Mouse (Mus musculus) CH12.LX (cell line): ENCODE measurements around the gene Cacng5. TPM values are rescaled to one million over a fixed set of nuclear protein-coding genes. Genes with fewer than 3 reads are reported as not detected.

Experiments
- DNase-seq: peaks from one replicate; pipeline ENCODE4 v3.0.0-alpha.2; 2013; ENCODE audit errors: extremely low read depth
- H3K27ac ChIP-seq: 2 replicates; pipeline ENCODE4 v1.5.1; 2012; ENCODE audit warnings: low read depth, mild to moderate bottlenecking, control low read depth, moderate library complexity; ENCODE audit not compliant: insufficient read depth
- H3K27me3 ChIP-seq: replicated peaks from 2 replicates; pipeline ENCODE3; 2012; ENCODE audit warnings: inconsistent platforms
- H3K36me3 ChIP-seq, 2 experiments: replicated peaks in 1 of 2; 2 replicates each; pipeline versions ENCODE3 to v1.6.1; 2012; ENCODE audit warnings: inconsistent platforms in 1 of 2, low read length in 1 of 2, mild to moderate bottlenecking in 1 of 2, mixed read lengths in 1 of 2, moderate library complexity in 1 of 2; ENCODE audit not compliant: control insufficient read depth in 1 of 2, insufficient read depth in 1 of 2
- H3K4me1 ChIP-seq, 2 experiments: 2 replicates each; pipeline ENCODE4 v1.6.1; 2012; ENCODE audit warnings: inconsistent platforms in 1 of 2, moderate library complexity in 1 of 2; ENCODE audit not compliant: insufficient read depth in 2 of 2, control insufficient read depth in 1 of 2
- H3K4me2 ChIP-seq: 2 replicates; pipeline ENCODE4 v1.6.1; 2012; ENCODE audit warnings: low read depth, mild to moderate bottlenecking, control low read depth; ENCODE audit not compliant: poor library complexity, insufficient read depth, severe bottlenecking
- H3K4me3 ChIP-seq, 3 experiments: fragments of 150-350 bp in 1 of 3; sonication (generic) in 1 of 3; replicated peaks in 1 of 3; 2 replicates each; pipeline versions ENCODE3 to v1.5.1; 2011 to 2012; ENCODE audit warnings: low read depth in 2 of 3, low read length in 2 of 3, mild to moderate bottlenecking in 2 of 3, moderate library complexity in 2 of 3, control low read depth in 1 of 3, improper control_type of control experiment in 1 of 3, inconsistent platforms in 1 of 3, mixed read lengths in 1 of 3; ENCODE audit not compliant: poor library complexity in 1 of 3
- H3K79me2 ChIP-seq: replicated peaks from 2 replicates; pipeline ENCODE4 v1.6.1; 2012; ENCODE audit warnings: mild to moderate bottlenecking, moderate library complexity; ENCODE audit not compliant: control insufficient read depth, poor library complexity, insufficient read depth, severe bottlenecking; ENCODE audit errors: extremely low read depth
- H3K9ac ChIP-seq: 2 replicates; pipeline ENCODE4 v1.6.1; 2012; ENCODE audit warnings: low read depth, mild to moderate bottlenecking, control low read depth, moderate library complexity; ENCODE audit not compliant: insufficient read depth
- H3K9me3 ChIP-seq: replicated peaks from 2 replicates; pipeline ENCODE3; 2012; ENCODE audit warnings: low read length, inconsistent platforms, mixed read lengths
- BHLHE40 ChIP-seq: IDR thresholded peaks from 2 replicates; pipeline ENCODE4 v1.6.1; 2011; ENCODE audit warnings: mild to moderate bottlenecking, low read depth, low read length, improper control_type of control experiment
- CHD1 ChIP-seq: IDR thresholded peaks from 2 replicates; pipeline ENCODE4 v1.6.1; 2012; ENCODE audit warnings: low read depth, low read length, improper control_type of control experiment, inconsistent platforms
- CHD2 ChIP-seq: IDR thresholded peaks from 2 replicates; pipeline ENCODE4 v1.6.1; 2011; ENCODE audit warnings: low read length, improper control_type of control experiment
- CTCF ChIP-seq, 2 experiments: IDR thresholded peaks in 1 of 2; conservative IDR thresholded peaks in 1 of 2; 2 replicates each; pipeline ENCODE4 v1.5.1; 2011 to 2012; ENCODE audit warnings: low read depth in 2 of 2, low read length in 2 of 2, improper control_type of control experiment in 1 of 2, inconsistent platforms in 1 of 2, mild to moderate bottlenecking in 1 of 2, moderate library complexity in 1 of 2
- ELF1 ChIP-seq: IDR thresholded peaks from 2 replicates; pipeline ENCODE4 v1.6.1; 2014; ENCODE audit warnings: low read depth, mild to moderate bottlenecking, inconsistent platforms, low read length, improper control_type of control experiment
- GABPA ChIP-seq: IDR thresholded peaks from 2 replicates; pipeline ENCODE4 v1.6.1; 2012; ENCODE audit warnings: low read depth, low read length, improper control_type of control experiment, inconsistent platforms; ENCODE audit not compliant: insufficient replicate concordance
- JUND ChIP-seq: conservative IDR thresholded peaks from 2 replicates; pipeline ENCODE4 v1.6.1; 2011; ENCODE audit warnings: low read depth, low read length, improper control_type of control experiment
- KAT2A ChIP-seq: IDR thresholded peaks from 2 replicates; pipeline ENCODE4 v1.6.1; 2012; ENCODE audit warnings: low read length, improper control_type of control experiment, inconsistent platforms; ENCODE audit not compliant: insufficient replicate concordance
- MAX ChIP-seq: IDR thresholded peaks from 2 replicates; pipeline ENCODE4 v1.6.1; 2011; ENCODE audit warnings: low read length, improper control_type of control experiment
- MXI1 ChIP-seq: IDR thresholded peaks from 2 replicates; pipeline ENCODE4 v1.6.1; 2011; ENCODE audit warnings: mild to moderate bottlenecking, low read depth, low read length, improper control_type of control experiment
- MYC ChIP-seq: IDR thresholded peaks from 2 replicates; pipeline ENCODE4 v1.6.1; 2011; ENCODE audit warnings: low read depth, mild to moderate bottlenecking, improper control_type of control experiment, low read length
- NELFE ChIP-seq: IDR thresholded peaks from 2 replicates; pipeline ENCODE4 v1.6.1; 2011; ENCODE audit warnings: low read depth, low read length, improper control_type of control experiment
- NRF1 ChIP-seq: IDR thresholded peaks from 2 replicates; pipeline ENCODE4 v1.6.1; 2014; ENCODE audit warnings: low read depth, mild to moderate bottlenecking, inconsistent platforms, low read length, improper control_type of control experiment, moderate library complexity
- PAX5 ChIP-seq: IDR thresholded peaks from 2 replicates; pipeline ENCODE4 v1.6.1; 2012; ENCODE audit warnings: low read length, inconsistent platforms, mixed read lengths
- POLR2A ChIP-seq: IDR thresholded peaks from 2 replicates; pipeline ENCODE4 v1.6.1; 2011; ENCODE audit warnings: low read depth, mild to moderate bottlenecking, improper control_type of control experiment, low read length
- RAD21 ChIP-seq: IDR thresholded peaks from 2 replicates; pipeline ENCODE4 v1.6.1; 2011; ENCODE audit warnings: low read depth, mild to moderate bottlenecking, low read length, improper control_type of control experiment, moderate library complexity
- SIN3A ChIP-seq: IDR thresholded peaks from 2 replicates; pipeline ENCODE4 v1.6.1; 2012; ENCODE audit warnings: low read length, improper control_type of control experiment, inconsistent platforms
- USF1 ChIP-seq: IDR thresholded peaks from 2 replicates; pipeline ENCODE4 v1.6.1; 2014; ENCODE audit warnings: low read depth, mild to moderate bottlenecking, inconsistent platforms, low read length, improper control_type of control experiment
- USF2 ChIP-seq: conservative IDR thresholded peaks from 2 replicates; pipeline ENCODE4 v1.6.1; 2011; ENCODE audit warnings: low read depth, low read length, improper control_type of control experiment
- ZC3H11A ChIP-seq: IDR thresholded peaks from 2 replicates; pipeline ENCODE4 v1.6.1; 2012; ENCODE audit warnings: low read depth, mild to moderate bottlenecking, inconsistent platforms, low read length, improper control_type of control experiment
- dilution Hi-C: fragments of 300-500 bp; cut with MboI; formaldehyde crosslinking; loops from 2 replicates; pipeline ENCODE4 v1.14.3; 2020; ENCODE audit warnings: low sequenced_read_pairs; ENCODE audit not compliant: extremely low pct_unique_long_range_greater_than_20kb, extremely low pct_ligation_motif_present
- in situ Hi-C: fragments of 300-500 bp; cut with MboI; formaldehyde crosslinking; loops from 3 replicates; pipeline ENCODE4 v1.14.3; 2019; ENCODE audit warnings: low sequenced_read_pairs, low pct_ligation_motif_present, low pct_unique_long_range_greater_than_20kb, mixed read lengths
- polyA plus RNA-seq: library from polyadenylated mRNA; unstranded; fragments of >175 nt; gene quantifications from 2 replicates; pipeline ENCODE4 v1.2.1, GENCODE M21; 2012; ENCODE audit warnings: low read depth; ENCODE audit not compliant: insufficient read length
- total RNA-seq, 2 experiments: library from RNA; depleted of rRNA; stranded (reverse); fragments of 300-350 nt in 1 of 2; fragments of >200 nt in 1 of 2; gene quantifications; 2 replicates each; pipeline ENCODE4 v1.2.3; 2012 to 2014

The Cacng5 gene
- total and polyA plus RNA-seq, 3 experiments, result not detected

DNA sequence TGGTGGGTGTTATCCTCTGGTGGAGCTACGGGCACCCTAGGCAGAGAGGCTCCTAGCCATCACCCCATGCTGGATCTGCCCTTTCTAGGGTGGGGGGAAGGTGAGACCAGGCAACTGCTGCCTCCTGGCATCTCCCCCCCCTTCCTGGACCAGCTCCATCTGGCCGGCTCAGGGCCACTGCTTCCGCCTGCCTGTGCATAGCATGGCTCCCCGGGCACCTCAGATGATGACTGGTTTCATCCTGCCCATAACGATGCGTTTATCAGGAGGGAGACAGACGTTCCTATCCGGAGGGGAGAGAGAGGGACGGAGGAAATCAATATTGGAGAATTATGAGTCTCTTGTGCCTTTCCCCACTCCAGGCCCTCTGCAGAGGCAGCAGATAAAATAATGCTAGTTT, 9.5 kb downstream of the Cacng5 start:
- DNase-seq, result no peak
- Histone ChIP-seq H3K4me2 (no peak overlapping the region), H3K79me2 (no peaks in the 10 kb centered on the region), H3K4me1 (peaks cover 0 to 2% of the 10 kb centered on the region in 2 experiments; a peak in 1 of 4 replicates), H3K9me3 (peaks cover 17% of the 10 kb centered on the region), H3K4me3 (no peak overlapping the region), H3K9ac (no peak overlapping the region), H3K27ac (no peak overlapping the region), H3K36me3 (no peaks in the 10 kb centered on the region), H3K27me3 (no peaks in the 10 kb centered on the region)
- TF ChIP-seq MYC, result no peak
- TF ChIP-seq USF1, result no peak
- TF ChIP-seq ELF1, result no peak
- TF ChIP-seq GABPA, result no peak
- no peak for TF ChIP-seq BHLHE40
- no peak for TF ChIP-seq CTCF (conservative IDR thresholded peaks at IDR 0.05 in 1 of 2, IDR thresholded peaks at IDR 0.05 in 1 of 2; ENCODE audit: low read depth in 2 of 2, low read length in 2 of 2)
- TF ChIP-seq MXI1, result no peak
- no peak for TF ChIP-seq ZC3H11A
- no peak for TF ChIP-seq RAD21
- no peak for TF ChIP-seq CHD2
- TF ChIP-seq NRF1, result no peak
- TF ChIP-seq USF2, result no peak
- no peak for TF ChIP-seq JUND
- no peak for TF ChIP-seq MAX
- no peak for TF ChIP-seq POLR2A
- TF ChIP-seq KAT2A, result no peak
- dilution Hi-C loops, result no loop called here
- in situ Hi-C loops, result no loop called here

DNA sequence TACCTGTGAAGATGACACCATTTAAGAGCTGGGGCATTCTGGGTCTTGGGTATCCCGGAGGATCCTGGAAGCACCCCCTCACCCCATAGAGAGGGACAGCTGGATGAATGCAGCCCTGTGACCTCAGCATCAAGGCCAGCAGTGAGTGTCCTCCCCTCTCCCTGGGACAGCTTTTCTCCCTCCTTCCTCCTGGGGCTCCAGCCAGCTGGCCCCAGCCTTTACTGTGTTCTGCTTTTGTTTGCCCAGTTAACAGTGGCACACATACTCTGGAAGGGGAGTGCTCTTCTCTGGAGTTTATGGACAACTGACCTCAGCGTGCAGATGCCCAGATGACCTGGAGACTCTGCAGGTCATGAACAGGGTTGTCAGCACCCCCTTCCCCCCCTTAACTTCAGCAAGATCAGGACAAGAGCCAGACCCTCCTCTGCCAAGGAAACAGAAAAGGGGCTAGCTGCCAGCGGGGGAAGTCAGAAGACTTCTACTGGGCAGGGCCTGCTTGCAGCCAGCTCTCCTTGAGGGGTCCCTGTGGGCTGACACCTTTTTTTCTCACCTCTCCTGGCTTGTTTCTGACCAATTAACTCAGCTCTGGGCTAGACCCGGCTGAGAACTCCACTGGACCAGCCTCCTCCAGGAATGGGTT, 10.8 kb downstream of the Cacng5 start:
- Histone ChIP-seq H3K27me3 (no peaks in the 10 kb centered on the region), H3K9me3 (peaks cover 7% of the 10 kb centered on the region), H3K4me3 (no peak overlapping the region), H3K36me3 (no peaks in the 10 kb centered on the region), H3K79me2 (no peaks in the 10 kb centered on the region), H3K4me2 (no peak overlapping the region), H3K4me1 (peaks cover 0 to 2% of the 10 kb centered on the region in 2 experiments; a peak in 1 of 4 replicates), H3K27ac (no peak overlapping the region), H3K9ac (no peak overlapping the region)
- in situ Hi-C loops (no loop called here), dilution Hi-C loops (no loop called here)
- TF ChIP-seq PAX5 (no peak), NRF1 (no peak), SIN3A (no peak), MXI1 (no peak), CHD1 (no peak), USF2 (no peak), NELFE (no peak), ZC3H11A (no peak)
- DNase-seq, result no peak
